20 mouse cellular contexts compared by ENCODE assay signal in genomic region chr6:146219534-146219933, GRCm38 (mm10).
DNase-seq lines count a peak whose midpoint lies in the region; ATAC-seq and TF ChIP-seq lines count a peak whose summit lies in the region.
"Had no signal": no experiment of that assay in that cellular context is flagged by ENCODE, and none has a peak within 500 bp of the region (broad histone marks: within the 10 kb centered on the region; RNA-seq: fewer than 3 reads in every experiment).

No protein-coding gene starts in this region.

- ATAC-seq in intestine, embryonic 15.5 days, result peak; percentile 65; the same call in 1 of the 2 replicates
- no peak for ATAC-seq in intestine, postnatal 0 days
- ATAC-seq in liver, embryonic 14.5 days (ENCODE audit: insufficient read depth), result peak; percentile 87
- ATAC-seq in kidney, embryonic 14.5 days (ENCODE audit: low FRiP score, low TSS enrichment), result no peak
- ATAC-seq: forebrain, embryonic 14.5 days; Patski had no signal

- no peak overlapping the region for H3K4me3 ChIP-seq in intestine, embryonic 15.5 days (replicated peaks)
- no peak overlapping the region for H3K4me3 ChIP-seq in intestine, postnatal 0 days (ENCODE audit: low read depth, low read length)
- peak overlapping the region; percentile 84 to 89 for H3K4me3 ChIP-seq in liver, embryonic 14.5 days (ENCODE audit: insufficient read depth in 1 of 2, low read depth in 2 of 2, low read length in 2 of 2)
- H3K4me3 ChIP-seq in kidney, embryonic 14.5 days (ENCODE audit: low read length), result no peak overlapping the region
- H3K4me3 ChIP-seq: embryonic facial prominence, embryonic 15.5 days; myocyte had no signal

- peak; percentile 95 for TF ChIP-seq EP300 in liver, embryonic 14.5 days (IDR thresholded peaks at IDR 0.05; ENCODE audit: low read depth)

- TF ChIP-seq CTCF in intestine, postnatal 0 days (IDR thresholded peaks at IDR 0.05; ENCODE audit: low read depth), result no peak
- TF ChIP-seq CTCF in liver, embryonic 14.5 days (IDR thresholded peaks at IDR 0.05; ENCODE audit: low read depth), result peak; percentile 72

- no peak overlapping the region for H3K4me2 ChIP-seq in intestine, embryonic 15.5 days (replicated peaks)
- H3K4me2 ChIP-seq in intestine, postnatal 0 days (replicated peaks; ENCODE audit: low read depth), result no peak overlapping the region
- peak overlapping the region; percentile 81 for H3K4me2 ChIP-seq in liver, embryonic 14.5 days (ENCODE audit: low read depth)
- H3K4me2 ChIP-seq in kidney, embryonic 14.5 days (replicated peaks; ENCODE audit: low read depth, low read length), result no peak overlapping the region
- H3K4me2 ChIP-seq: embryonic facial prominence, embryonic 15.5 days; hindbrain, embryonic 14.5 days; midbrain, embryonic 11.5 days had no signal

- H3K36me3 ChIP-seq in intestine, embryonic 15.5 days, result no peaks in the 10 kb centered on the region
- no peaks in the 10 kb centered on the region for H3K36me3 ChIP-seq in intestine, postnatal 0 days (ENCODE audit: control insufficient read depth, insufficient read depth)
- peaks cover 14% of the 10 kb centered on the region; the same call in 1 of the 2 replicates for H3K36me3 ChIP-seq in liver, embryonic 14.5 days (replicated peaks; ENCODE audit: control insufficient read depth, insufficient read depth, low read depth)
- H3K36me3 ChIP-seq in kidney, embryonic 14.5 days (ENCODE audit: control insufficient read depth, insufficient read depth, low read length), result no peaks in the 10 kb centered on the region
- H3K36me3 ChIP-seq: embryonic facial prominence, embryonic 15.5 days had no signal

- no peak overlapping the region for H3K9ac ChIP-seq in intestine, embryonic 15.5 days
- no peak overlapping the region for H3K9ac ChIP-seq in intestine, postnatal 0 days (ENCODE audit: low read depth, low read length)
- peak overlapping the region; percentile 94 for H3K9ac ChIP-seq in liver, embryonic 14.5 days (replicated peaks)
- no peak overlapping the region for H3K9ac ChIP-seq in kidney, embryonic 14.5 days (ENCODE audit: low read depth, low read length)
- H3K9ac ChIP-seq: embryonic facial prominence, embryonic 15.5 days; hindbrain, embryonic 14.5 days had no signal

- 89% methylated on average over 12 of the region's 12 CpGs for WGBS in intestine, embryonic 15.5 days
- WGBS in intestine, postnatal 0 days, result 90% methylated on average over 12 of the region's 12 CpGs
- WGBS in liver, embryonic 14.5 days (ENCODE audit: insufficient replicate concordance), result 20% methylated on average over 12 of the region's 12 CpGs
- WGBS in kidney, embryonic 14.5 days, result 92% methylated on average over 12 of the region's 12 CpGs

- no peaks in the 10 kb centered on the region for H3K4me1 ChIP-seq in intestine, embryonic 15.5 days (replicated peaks)
- no peaks in the 10 kb centered on the region for H3K4me1 ChIP-seq in intestine, postnatal 0 days (replicated peaks; ENCODE audit: control insufficient read depth, insufficient read depth, low read length)
- H3K4me1 ChIP-seq in liver, embryonic 14.5 days (replicated peaks; ENCODE audit: control insufficient read depth in 2 of 2, insufficient read depth in 2 of 2, low read length in 1 of 2), result peaks cover 22 to 45% of the 10 kb centered on the region in 2 experiments
- H3K4me1 ChIP-seq in kidney, embryonic 14.5 days (ENCODE audit: control insufficient read depth, insufficient read depth, low read length), result peaks cover 8% of the 10 kb centered on the region; the same call in 1 of the 2 replicates

- no peaks in the 10 kb centered on the region for H3K9me3 ChIP-seq in intestine, embryonic 15.5 days
- H3K9me3 ChIP-seq in intestine, postnatal 0 days (ENCODE audit: control insufficient read depth), result no peaks in the 10 kb centered on the region
- no peaks in the 10 kb centered on the region for H3K9me3 ChIP-seq in liver, embryonic 14.5 days (ENCODE audit: control insufficient read depth, low read length)
- no peaks in the 10 kb centered on the region for H3K9me3 ChIP-seq in kidney, embryonic 14.5 days (ENCODE audit: control insufficient read depth, low read length)
- H3K9me3 ChIP-seq: embryonic facial prominence, embryonic 15.5 days had no signal

- peak; percentile 85 for DNase-seq in c-Kit-positive CD71-positive TER-119-positive erythroid progenitor cells, embryonic 14.5 days (ENCODE audit: low spot score)
- peak; percentile 87 to 88 (median 87) for DNase-seq in liver, embryonic 14.5 days (ENCODE audit: low read depth in 3 of 3, low spot score in 3 of 3)
- peak; percentile 39 to 54 for DNase-seq in spleen, postnatal 14 days (ENCODE audit: low spot score in 2 of 2)
- no peak for DNase-seq in B cell, adult 2 months
- DNase-seq in cerebellum, adult 8-10 months, result no peak
- DNase-seq: cerebellum, adult 2 months; heart, postnatal 10 days; kidney, adult 2 months; layer of hippocampus, postnatal 36 days; lung, postnatal 10 days; thymus, postnatal 25 days had no signal

- no peaks in the 10 kb centered on the region for H3K27me3 ChIP-seq in intestine, embryonic 15.5 days (replicated peaks)
- no peaks in the 10 kb centered on the region for H3K27me3 ChIP-seq in intestine, postnatal 0 days (replicated peaks; ENCODE audit: control insufficient read depth, insufficient read depth, low read length)
- no peaks in the 10 kb centered on the region for H3K27me3 ChIP-seq in liver, embryonic 14.5 days (ENCODE audit: control insufficient read depth, insufficient read depth, low read length)
- H3K27me3 ChIP-seq in kidney, embryonic 14.5 days (ENCODE audit: control insufficient read depth, insufficient read depth, low read length), result no peaks in the 10 kb centered on the region
- H3K27me3 ChIP-seq: embryonic facial prominence, embryonic 15.5 days; Patski had no signal

- H3K27ac ChIP-seq in intestine, embryonic 15.5 days, result no peak overlapping the region
- H3K27ac ChIP-seq in intestine, postnatal 0 days (ENCODE audit: low read depth, low read length), result no peak overlapping the region
- H3K27ac ChIP-seq in liver, embryonic 14.5 days, result peak overlapping the region; percentile 99
- no peak overlapping the region for H3K27ac ChIP-seq in kidney, embryonic 14.5 days (ENCODE audit: low read depth, low read length)
- H3K27ac ChIP-seq: embryonic facial prominence, embryonic 15.5 days; hindbrain, embryonic 14.5 days had no signal

Comparison
In these comparisons a context has a peak if more than half of its experiments do, and no peak if none do; other contexts are left out.
1. ATAC-seq: peak in intestine, embryonic 15.5 days (single experiment) and liver, embryonic 14.5 days (single experiment); none in intestine, postnatal 0 days (single experiment) and kidney, embryonic 14.5 days (single experiment).
2. H3K4me3 ChIP-seq: peak in liver, embryonic 14.5 days (2 of 2); none in intestine, embryonic 15.5 days (single experiment), intestine, postnatal 0 days (single experiment) and kidney, embryonic 14.5 days (single experiment).
3. DNase-seq: peak in c-Kit-positive CD71-positive TER-119-positive erythroid progenitor cells, embryonic 14.5 days (single experiment), liver, embryonic 14.5 days (3 of 3) and spleen, postnatal 14 days (2 of 2); none in B cell, adult 2 months (0 of 2) and cerebellum, adult 8-10 months (single experiment).